Mouse (Mus musculus): ENCODE data around the gene Kiss1r.

The Kiss1r gene

DNA sequence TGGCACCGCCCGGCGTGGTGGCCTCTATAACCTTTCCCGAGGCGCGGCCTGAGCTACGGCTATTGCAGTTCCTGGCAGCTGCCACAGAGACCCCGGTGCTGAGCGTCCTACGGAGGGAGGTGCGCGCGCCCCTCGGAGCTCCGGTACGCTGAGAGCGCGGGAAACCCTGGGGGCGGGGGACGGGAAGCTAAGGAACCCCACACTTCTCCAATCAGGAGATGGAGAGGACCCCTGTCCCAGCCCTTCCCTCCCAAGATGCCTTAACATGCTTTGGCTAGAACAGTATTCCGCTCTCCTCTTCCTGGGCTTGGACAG lies 54.4 kb downstream of the Kiss1r start:
- DNase-seq (ENCODE audit: low spot score): no peak

Measured in testis, postnatal 14 days (tissue).